Mouse (Mus musculus) kidney, embryonic 16.5 days (tissue): ENCODE measurements around the gene Scpep1. TPM values are rescaled to one million over a fixed set of nuclear protein-coding genes. Genes with fewer than 3 reads are reported as not detected.
A peak's percentile ranks its signal among the peaks of the same experiment; 100 is the strongest.
"Not testable (repeated sequence)": the region's sequence is repeated elsewhere in the genome, so short reads cannot be mapped to it uniquely, and the experiment has no call there.

Experiments
- ATAC-seq: fragments of 200-750 bp; cut with Nextera tagmentation; 2 replicates; pipeline ENCODE4 v1.8.0; 2017; ENCODE audit warnings: moderate TSS enrichment; ENCODE audit not compliant: low FRiP score, low TSS enrichment
- H3K27ac ChIP-seq: fragments of 300-500 bp; sonication (generic); 2 replicates; pipeline ENCODE4 v1.5.1; 2014; ENCODE audit warnings: low read length
- H3K27me3 ChIP-seq: fragments of 300-500 bp; sonication (generic); 2 replicates; pipeline ENCODE4 v1.6.1; 2014; ENCODE audit warnings: low read length, control low read depth, mixed read lengths; ENCODE audit not compliant: insufficient read depth
- H3K36me3 ChIP-seq: fragments of 300-500 bp; sonication (generic); 2 replicates; pipeline ENCODE4 v1.6.1; 2014; ENCODE audit warnings: low read length, control low read depth, mixed read lengths; ENCODE audit not compliant: insufficient read depth
- H3K4me1 ChIP-seq: fragments of 300-500 bp; sonication (generic); 2 replicates; pipeline ENCODE4 v1.6.1; 2014; ENCODE audit warnings: low read length, control low read depth, mixed read lengths; ENCODE audit not compliant: insufficient read depth
- H3K4me2 ChIP-seq: fragments of 300-500 bp; sonication (generic); replicated peaks from 2 replicates; pipeline ENCODE4 v1.6.1; 2014; ENCODE audit warnings: low read depth, low read length
- H3K4me3 ChIP-seq: fragments of 300-500 bp; sonication (generic); 2 replicates; pipeline ENCODE4 v1.5.1; 2014; ENCODE audit warnings: mild to moderate bottlenecking, low read length
- H3K9ac ChIP-seq: fragments of 300-500 bp; sonication (generic); replicated peaks from 2 replicates; pipeline ENCODE4 v1.6.1; 2014; ENCODE audit warnings: low read length
- H3K9me3 ChIP-seq: fragments of 300-500 bp; sonication (generic); 2 replicates; pipeline ENCODE4 v1.6.1; 2016; ENCODE audit warnings: low read length, control low read depth
- WGBS: fragments of 180-500 bp; shearing (Covaris S2); extraction: QIAGEN DNeasy Blood & Tissue Kit; methylation state at CpG from one replicate; pipeline ENCODE4 v1.1.7; 2014; 5-methylcytosine and 5-hydroxymethylcytosine counted together
- polyA plus RNA-seq: library from polyadenylated mRNA; unstranded; fragments of >200 nt; fragmentation: Nextera tagmentation; extraction: Ambion mirVana; gene quantifications from 2 replicates; pipeline ENCODE4 v1.2.1, GENCODE M21; 2015

Scpep1 gene
- polyA plus RNA-seq, 1 experiment from 2014 or later = 158 TPM

- Histone ChIP-seq H3K9ac (no peak overlapping the region), H3K9me3 (no peaks in the 10 kb centered on the region), H3K27ac (no peak overlapping the region), H3K4me1 (0 out of 2 replicates have a peak, but pooled peaks cover 9% of the 10 kb centered on the region), H3K36me3 (no peaks in the 10 kb centered on the region), H3K4me3 (no peak overlapping the region), H3K27me3 (no peaks in the 10 kb centered on the region), H3K4me2 (peak overlapping the region; percentile 60; the same call in 1 of the 2 replicates)
- no peak for ATAC-seq
- WGBS = 24% methylated on average over 3 of the region's 3 CpGs
These were observed 43.1 kb upstream of the Scpep1 start for GRCm38 (mm10) chr11:88998406-88998805.

GRCm38 (mm10) chr11:88997343-88997742 is 42.1 kb upstream of the Scpep1 start:
- not testable (repeated sequence) for H3K27ac ChIP-seq, H3K27me3 ChIP-seq, H3K4me2 ChIP-seq, H3K36me3 ChIP-seq, H3K9ac ChIP-seq, ATAC-seq, H3K9me3 ChIP-seq, H3K4me3 ChIP-seq, H3K4me1 ChIP-seq
- 85% methylated on average over 5 of the region's 5 CpGs for WGBS

DNA sequence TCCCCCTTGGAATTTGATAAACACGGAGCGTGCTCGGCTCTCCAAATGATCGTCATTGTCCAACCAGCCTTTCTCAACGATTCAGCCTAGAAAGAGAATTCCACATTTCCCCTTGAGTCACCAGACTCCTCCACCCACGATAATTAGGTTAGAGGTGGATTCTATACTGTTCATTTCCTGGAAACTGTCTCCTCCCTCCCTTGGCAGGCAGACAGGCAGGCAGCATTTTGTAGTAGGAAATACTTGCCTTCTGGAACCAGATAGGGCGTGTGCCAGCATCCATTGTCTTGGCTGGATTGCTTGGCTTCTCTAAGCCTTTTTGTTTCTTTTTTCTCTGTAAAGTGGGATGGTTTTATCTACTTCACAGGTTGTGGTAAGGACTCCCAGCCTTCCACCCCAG is 41.2 kb upstream of the Scpep1 start:
- no peaks in the 10 kb centered on the region for H3K27me3 ChIP-seq
- no peaks in the 10 kb centered on the region for H3K9me3 ChIP-seq
- H3K4me2 ChIP-seq = no peak overlapping the region
- 0 out of 2 replicates have a peak, but pooled peaks cover 1% of the 10 kb centered on the region for H3K36me3 ChIP-seq
- no peak overlapping the region for H3K4me3 ChIP-seq
- H3K27ac ChIP-seq = peak overlapping the region; percentile 35; the same call in 1 of the 2 replicates
- no peak for ATAC-seq
- 0 out of 2 replicates have a peak, but pooled peaks cover 9% of the 10 kb centered on the region for H3K4me1 ChIP-seq
- H3K9ac ChIP-seq = no peak overlapping the region
- WGBS = 59% methylated on average over 7 of the region's 7 CpGs

DNA sequence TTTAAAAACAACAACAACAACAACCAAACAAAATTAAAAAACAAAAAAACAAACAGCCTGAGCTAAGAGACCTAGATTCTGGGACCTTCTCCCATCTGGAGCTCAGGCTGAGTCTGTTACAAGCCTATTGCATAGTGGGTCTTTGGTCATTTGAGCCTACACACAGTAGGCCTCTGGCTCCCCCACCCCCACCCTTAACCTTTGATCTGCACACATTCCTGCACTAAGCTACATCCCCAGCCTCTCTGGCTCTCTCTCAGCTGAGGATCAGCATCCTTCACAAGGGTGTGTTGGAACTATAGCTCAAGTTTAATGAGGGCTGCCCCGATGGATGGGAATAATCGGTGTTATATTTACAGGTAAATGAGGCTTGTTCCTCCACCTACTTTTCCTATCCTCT is 40.4 kb upstream of the Scpep1 start:
- 88% methylated on average over 2 of the region's 2 CpGs for WGBS
- H3K9me3 ChIP-seq = no peaks in the 10 kb centered on the region
- H3K9ac ChIP-seq = no peak overlapping the region
- no peak overlapping the region for H3K27ac ChIP-seq
- ATAC-seq = no peak
- H3K27me3 ChIP-seq = no peaks in the 10 kb centered on the region
- no peak overlapping the region for H3K4me2 ChIP-seq
- H3K4me1 ChIP-seq = 0 out of 2 replicates have a peak, but pooled peaks cover 9% of the 10 kb centered on the region
- H3K36me3 ChIP-seq = peaks cover 9% of the 10 kb centered on the region; the same call in 1 of the 2 replicates
- no peak overlapping the region for H3K4me3 ChIP-seq

DNA sequence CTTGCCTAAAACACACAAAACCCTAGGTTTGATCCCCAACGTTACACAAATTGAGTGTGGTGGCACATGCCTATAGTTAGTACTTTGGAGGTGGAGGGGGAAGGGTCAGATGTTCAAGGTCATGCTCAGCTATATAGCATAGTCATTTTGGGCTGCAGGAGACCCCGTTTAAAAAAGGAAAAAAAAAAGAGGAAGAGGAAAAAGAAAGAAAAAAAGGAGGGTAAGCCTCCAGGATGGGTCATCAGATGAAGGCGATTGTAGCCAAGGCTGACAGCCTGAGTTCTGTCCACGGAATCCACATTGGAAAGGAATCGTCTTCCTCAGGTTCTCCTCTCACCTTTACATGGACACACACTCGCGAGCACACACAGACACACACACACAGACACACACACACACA is 39.2 kb upstream of the Scpep1 start:
- H3K4me1 ChIP-seq = 0 out of 2 replicates have a peak, but pooled peaks cover under 1% of the 10 kb centered on the region
- no peaks in the 10 kb centered on the region for H3K9me3 ChIP-seq
- 83% methylated on average over 7 of the region's 7 CpGs for WGBS
- H3K36me3 ChIP-seq = peaks cover 11% of the 10 kb centered on the region; the same call in 1 of the 2 replicates
- H3K4me2 ChIP-seq = no peak overlapping the region
- H3K9ac ChIP-seq = no peak overlapping the region
- no peak for ATAC-seq
- H3K27ac ChIP-seq = no peak overlapping the region
- H3K27me3 ChIP-seq = no peaks in the 10 kb centered on the region
- H3K4me3 ChIP-seq = no peak overlapping the region

DNA sequence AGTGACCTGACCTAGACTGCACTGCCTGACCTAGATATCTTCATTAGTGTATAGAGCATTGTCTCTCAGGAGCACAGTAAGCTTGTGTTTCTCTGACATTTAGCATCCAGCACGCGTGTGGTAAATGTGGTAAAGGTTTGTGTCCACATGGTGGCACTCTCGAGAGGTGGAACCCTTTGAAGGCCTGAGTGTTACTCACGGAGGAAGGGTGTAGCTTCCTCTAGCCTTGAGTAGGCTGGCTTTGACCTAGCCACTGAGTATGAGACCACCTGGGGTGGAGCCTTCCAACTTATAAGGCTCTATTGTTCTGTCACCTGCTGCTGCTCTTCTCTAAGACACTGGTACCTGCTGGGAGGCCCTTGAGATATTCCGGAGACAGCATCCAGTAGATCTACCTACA is 38.4 kb upstream of the Scpep1 start:
- no peak overlapping the region for H3K4me3 ChIP-seq
- H3K27me3 ChIP-seq = no peaks in the 10 kb centered on the region
- peaks cover 11% of the 10 kb centered on the region; the same call in 1 of the 2 replicates for H3K36me3 ChIP-seq
- no peaks in the 10 kb centered on the region for H3K4me1 ChIP-seq
- no peak overlapping the region for H3K27ac ChIP-seq
- H3K9ac ChIP-seq = no peak overlapping the region
- ATAC-seq = 0 out of 2 replicates have a peak, but pooled peaks have one; percentile 31
- WGBS = 23% methylated on average over 5 of the region's 5 CpGs
- no peaks in the 10 kb centered on the region for H3K9me3 ChIP-seq
- no peak overlapping the region for H3K4me2 ChIP-seq

GRCm38 (mm10) chr11:88993186-88993585 is 37.9 kb upstream of the Scpep1 start:
- Histone ChIP-seq H3K9ac (no peak overlapping the region), H3K4me2 (no peak overlapping the region), H3K4me3 (no peak overlapping the region), H3K27ac (no peak overlapping the region), H3K27me3 (no peaks in the 10 kb centered on the region), H3K4me1 (no peaks in the 10 kb centered on the region), H3K9me3 (no peaks in the 10 kb centered on the region), H3K36me3 (peaks cover 15% of the 10 kb centered on the region)
- WGBS = 58% methylated on average over 7 of the region's 7 CpGs
- no peak for ATAC-seq

- H3K27ac ChIP-seq = no peak overlapping the region
- H3K36me3 ChIP-seq = peaks cover 29% of the 10 kb centered on the region
- no peak overlapping the region for H3K9ac ChIP-seq
- WGBS = 66% methylated on average over 5 of the region's 5 CpGs
- no peaks in the 10 kb centered on the region for H3K27me3 ChIP-seq
- H3K4me1 ChIP-seq = no peaks in the 10 kb centered on the region
- no peaks in the 10 kb centered on the region for H3K9me3 ChIP-seq
- H3K4me3 ChIP-seq = no peak overlapping the region
- H3K4me2 ChIP-seq = no peak overlapping the region
- ATAC-seq = no peak
These were observed 34.3 kb upstream of the Scpep1 start for GRCm38 (mm10) chr11:88989530-88989929.

DNA sequence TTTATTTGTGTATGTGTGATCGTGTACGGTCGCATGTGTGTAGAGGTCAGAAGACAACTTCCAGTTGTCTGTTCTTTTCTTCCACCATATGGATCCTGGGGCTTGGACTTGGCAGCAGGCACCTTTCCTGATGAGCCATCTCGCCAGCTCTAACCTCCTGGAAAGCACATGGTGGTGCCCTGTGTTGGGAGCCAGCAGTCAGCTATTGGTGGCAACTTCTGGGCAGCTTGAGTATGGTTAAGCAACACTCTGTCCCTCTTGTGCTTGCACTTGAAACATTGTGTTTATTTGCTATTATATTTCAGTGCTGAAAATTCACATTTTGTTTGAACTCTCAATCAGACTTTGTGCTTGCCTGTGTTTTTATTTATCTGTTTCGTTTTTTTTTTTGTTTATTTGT is 33.7 kb upstream of the Scpep1 start:
- peaks cover 29% of the 10 kb centered on the region for H3K36me3 ChIP-seq
- no peak overlapping the region for H3K4me3 ChIP-seq
- no peak for ATAC-seq
- no peak overlapping the region for H3K9ac ChIP-seq
- no peaks in the 10 kb centered on the region for H3K9me3 ChIP-seq
- 80% methylated on average over 5 of the region's 5 CpGs for whole genome bisulfite sequencing
- no peak overlapping the region for H3K4me2 ChIP-seq
- no peak overlapping the region for H3K27ac ChIP-seq
- H3K27me3 ChIP-seq = no peaks in the 10 kb centered on the region
- H3K4me1 ChIP-seq = no peaks in the 10 kb centered on the region

- no peak overlapping the region for H3K4me2 ChIP-seq
- no peak for ATAC-seq
- no peaks in the 10 kb centered on the region for H3K4me1 ChIP-seq
- H3K27ac ChIP-seq = no peak overlapping the region
- H3K4me3 ChIP-seq = no peak overlapping the region
- no peaks in the 10 kb centered on the region for H3K27me3 ChIP-seq
- WGBS = 88% methylated on average over 10 of the region's 10 CpGs
- H3K9me3 ChIP-seq = no peaks in the 10 kb centered on the region
- no peak overlapping the region for H3K9ac ChIP-seq
- H3K36me3 ChIP-seq = peaks cover 38% of the 10 kb centered on the region
These were observed 31.4 kb upstream of the Scpep1 start for GRCm38 (mm10) chr11:88986616-88987015.
